Mouse (Mus musculus) spleen, adult 2 months (tissue): ENCODE results near the gene H2afx.

Experiments
- CTCF ChIP-seq: fragments of 200-500 bp; IDR thresholded peaks from 2 replicates; pipeline ENCODE4 v1.5.1; 2011; ENCODE audit warnings: mild to moderate bottlenecking, inconsistent platforms; ENCODE audit not compliant: insufficient read depth, insufficient read length, insufficient replicate concordance; ENCODE audit errors: extremely low read depth
- POLR2A ChIP-seq: fragments of 200-500 bp; IDR thresholded peaks from 2 replicates; pipeline ENCODE4 v1.6.1; 2011; ENCODE audit warnings: low read depth, low read length, inconsistent platforms

DNA sequence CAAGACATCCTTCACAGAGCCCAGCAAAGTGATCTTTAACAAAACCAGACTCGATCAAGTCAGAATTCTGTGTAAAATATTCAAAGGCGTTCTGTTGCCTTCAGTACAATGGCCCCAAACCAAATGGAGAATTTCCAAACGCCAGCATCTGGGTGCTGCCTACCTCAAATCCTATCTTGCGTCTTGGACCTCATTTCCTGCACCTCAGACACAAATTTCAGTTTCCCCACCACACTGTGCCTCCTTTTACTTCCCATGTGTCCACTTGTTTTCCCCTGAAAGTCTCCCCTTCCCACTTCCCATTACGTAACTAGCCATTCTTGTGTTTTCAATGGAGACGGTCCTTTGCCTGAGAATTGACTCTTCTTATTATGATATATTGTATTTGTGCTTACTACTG is 28.0 kb upstream of the H2afx start:
- TF ChIP-seq POLR2A (no peak), CTCF (no peak)
